Mouse (Mus musculus): ENCODE data around the gene Flot1. TPM values are rescaled to one million over a fixed set of nuclear protein-coding genes. Genes with fewer than 3 reads are reported as not detected.

Flot1 gene
- total and polyA plus RNA-seq, 2 experiments from 2014 or later, result 122 to 124 TPM

DNA sequence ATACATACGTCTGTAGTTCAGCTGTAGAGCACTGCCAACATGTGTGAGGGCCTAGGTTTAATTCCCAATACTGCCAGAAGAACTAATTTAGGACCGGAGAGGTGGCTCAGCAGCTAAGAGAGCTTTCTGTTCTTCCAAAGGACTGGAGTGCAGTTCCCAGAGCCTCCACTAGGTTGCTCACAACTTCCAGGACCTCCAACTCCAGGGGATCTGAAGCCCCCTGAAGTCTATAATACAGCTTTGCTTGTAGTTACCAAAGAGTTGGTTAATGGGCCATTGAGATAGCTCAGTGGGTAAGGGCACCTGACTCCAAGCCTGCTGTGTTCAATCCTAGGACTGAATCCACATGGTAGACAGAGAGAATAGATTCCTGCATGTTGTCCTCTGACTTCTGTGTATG, 40.6 kb upstream of the Flot1 start:
- Histone ChIP-seq H3K4me1 (ENCODE audit: insufficient read depth, low read length) (no peaks in the 10 kb centered on the region), H3K27me3 (ENCODE audit: insufficient read depth, low read length) (no peaks in the 10 kb centered on the region), H3K27ac (ENCODE audit: low read depth, low read length) (no peak overlapping the region), H3K9ac (replicated peaks; ENCODE audit: low read length, poor library complexity, severe bottlenecking) (no peak overlapping the region), H3K9me3 (ENCODE audit: low read length) (no peaks in the 10 kb centered on the region), H3K4me3 (ENCODE audit: low read depth, low read length) (no peak overlapping the region), H3K4me2 (ENCODE audit: low read depth, low read length, poor library complexity, severe bottlenecking) (no peak overlapping the region), H3K36me3 (ENCODE audit: insufficient read depth, low read length) (no peaks in the 10 kb centered on the region)
- DNase-seq (ENCODE audit: low spot score) (no peak), ATAC-seq (ENCODE audit: low FRiP score) (no peak)
- peak; percentile 36; the same call in 1 of the 2 replicates for TF ChIP-seq CTCF (IDR thresholded peaks at IDR 0.05)
- 76% methylated on average over 2 of the region's 2 CpGs for WGBS

- 89% methylated on average over 5 of the region's 5 CpGs for WGBS
- ATAC-seq (ENCODE audit: low FRiP score), result no peak
- no peaks in the 10 kb centered on the region for H3K9me3 ChIP-seq (ENCODE audit: low read length)
Measured at GRCm38 (mm10) chr17:35782924-35783323, 40.1 kb upstream of the Flot1 start.

DNA sequence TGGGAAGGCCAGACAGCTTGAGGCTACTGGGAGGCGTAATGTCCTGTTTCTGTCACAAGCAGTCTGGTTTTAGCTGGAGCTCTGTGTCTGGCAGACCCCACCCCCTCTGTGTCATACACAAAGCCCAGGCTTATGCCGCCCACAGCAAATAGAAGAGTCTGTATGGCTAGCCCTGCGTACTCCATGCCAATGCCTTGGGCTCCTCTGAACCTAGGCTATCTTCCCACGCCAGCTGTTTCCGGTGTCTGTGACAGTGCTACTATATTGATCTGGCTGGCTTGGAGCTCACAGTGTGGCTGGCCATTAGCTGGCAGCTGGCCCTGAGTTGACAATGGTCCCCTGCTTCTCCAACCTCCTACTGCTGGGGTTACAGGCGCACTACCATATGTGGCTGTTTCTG, 39.1 kb upstream of the Flot1 start:
- no peak overlapping the region for H3K4me3 ChIP-seq (ENCODE audit: low read depth, low read length)
- no peaks in the 10 kb centered on the region for H3K36me3 ChIP-seq (ENCODE audit: insufficient read depth, low read length)
- H3K9me3 ChIP-seq (ENCODE audit: low read length), result no peaks in the 10 kb centered on the region
- H3K4me2 ChIP-seq (ENCODE audit: low read depth, low read length, poor library complexity, severe bottlenecking), result no peak overlapping the region
- 72% methylated on average over 6 of the region's 6 CpGs for WGBS
- DNase-seq (ENCODE audit: low spot score) (peak; percentile 70), ATAC-seq (ENCODE audit: low FRiP score) (peak; percentile 76; the same call in 1 of the 2 replicates)
- H3K9ac ChIP-seq (replicated peaks; ENCODE audit: low read length, poor library complexity, severe bottlenecking), result no peak overlapping the region
- H3K27me3 ChIP-seq (ENCODE audit: insufficient read depth, low read length), result no peaks in the 10 kb centered on the region
- H3K27ac ChIP-seq (ENCODE audit: low read depth, low read length), result no peak overlapping the region
- H3K4me1 ChIP-seq (ENCODE audit: insufficient read depth, low read length), result no peaks in the 10 kb centered on the region
- TF ChIP-seq CTCF (IDR thresholded peaks at IDR 0.05), result no peak

More at GRCm38 (mm10) chr17:35782924-35783323, 40.1 kb upstream of the Flot1 start:
- no peak for TF ChIP-seq CTCF (IDR thresholded peaks at IDR 0.05)
- H3K4me1 ChIP-seq (ENCODE audit: insufficient read depth, low read length), result no peaks in the 10 kb centered on the region
- no peak overlapping the region for H3K4me3 ChIP-seq (ENCODE audit: low read depth, low read length)
- H3K4me2 ChIP-seq (ENCODE audit: low read depth, low read length, poor library complexity, severe bottlenecking), result no peak overlapping the region
- H3K36me3 ChIP-seq (ENCODE audit: insufficient read depth, low read length), result no peaks in the 10 kb centered on the region
- no peak overlapping the region for H3K9ac ChIP-seq (replicated peaks; ENCODE audit: low read length, poor library complexity, severe bottlenecking)
- no peak for DNase-seq (ENCODE audit: low spot score)
- no peak overlapping the region for H3K27ac ChIP-seq (ENCODE audit: low read depth, low read length)
- H3K27me3 ChIP-seq (ENCODE audit: insufficient read depth, low read length), result no peaks in the 10 kb centered on the region

DNA sequence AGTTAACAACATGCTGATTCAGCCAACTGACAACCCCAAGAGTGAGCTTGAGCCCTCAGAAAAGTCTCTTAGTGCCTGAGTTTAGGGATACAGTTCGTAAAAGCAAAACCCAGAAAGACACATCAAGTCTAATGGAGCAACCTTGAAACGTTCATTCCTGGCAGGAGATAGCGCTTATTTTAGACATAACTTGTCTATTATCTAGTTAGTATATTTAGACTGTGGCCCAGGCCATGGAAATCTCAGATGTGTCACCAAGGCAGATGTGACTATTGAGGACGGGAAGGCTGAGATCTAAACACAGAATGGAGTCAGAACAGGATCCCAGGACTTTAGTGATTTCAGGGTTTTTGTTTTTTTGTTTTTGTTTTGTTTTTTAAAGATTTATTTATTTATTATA, 37.9 kb upstream of the Flot1 start:
- DNase-seq (ENCODE audit: low spot score), result no peak
- TF ChIP-seq CTCF (IDR thresholded peaks at IDR 0.05), result no peak
- 92% methylated on average over 4 of the region's 4 CpGs for WGBS

GRCm38 (mm10) chr17:35787493-35787892, 35.5 kb upstream of the Flot1 start:
- no peaks in the 10 kb centered on the region for H3K9me3 ChIP-seq (ENCODE audit: low read length)

More for the DNA sequence above, 37.9 kb upstream of the Flot1 start:
- H3K27me3 ChIP-seq (ENCODE audit: insufficient read depth, low read length), result no peaks in the 10 kb centered on the region
- H3K9ac ChIP-seq (replicated peaks; ENCODE audit: low read length, poor library complexity, severe bottlenecking), result no peak overlapping the region
- H3K4me3 ChIP-seq (ENCODE audit: low read depth, low read length), result no peak overlapping the region
- no peak overlapping the region for H3K27ac ChIP-seq (ENCODE audit: low read depth, low read length)
- no peaks in the 10 kb centered on the region for H3K36me3 ChIP-seq (ENCODE audit: insufficient read depth, low read length)
- no peak overlapping the region for H3K4me2 ChIP-seq (ENCODE audit: low read depth, low read length, poor library complexity, severe bottlenecking)
- no peaks in the 10 kb centered on the region for H3K9me3 ChIP-seq (ENCODE audit: low read length)
- ATAC-seq (ENCODE audit: low FRiP score), result no peak
- no peaks in the 10 kb centered on the region for H3K4me1 ChIP-seq (ENCODE audit: insufficient read depth, low read length)

DNA sequence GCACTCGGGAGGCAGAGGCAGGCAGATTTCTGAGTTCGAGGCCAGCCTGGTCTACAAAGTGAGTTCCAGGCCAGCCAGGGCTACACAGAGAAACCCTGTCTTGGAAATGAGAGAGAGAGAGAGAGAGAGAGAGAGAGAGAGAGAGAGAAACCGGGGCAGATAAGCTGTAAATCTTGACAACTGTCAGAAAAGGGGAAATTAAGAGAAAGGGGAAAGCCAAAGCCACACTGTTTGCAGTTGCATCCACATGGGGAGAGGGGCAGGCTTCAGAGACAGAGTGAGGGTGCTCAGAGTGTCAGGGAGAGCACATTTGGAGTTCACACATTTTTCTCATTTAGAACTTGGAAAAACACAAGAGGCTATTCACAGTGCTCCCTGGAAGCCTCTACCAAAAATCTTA, 35.0 kb upstream of the Flot1 start:
- Histone ChIP-seq H3K27ac (ENCODE audit: low read depth, low read length) (no peak overlapping the region), H3K36me3 (ENCODE audit: insufficient read depth, low read length) (no peaks in the 10 kb centered on the region), H3K4me2 (ENCODE audit: low read depth, low read length, poor library complexity, severe bottlenecking) (no peak overlapping the region), H3K4me1 (ENCODE audit: insufficient read depth, low read length) (no peaks in the 10 kb centered on the region), H3K4me3 (ENCODE audit: low read depth, low read length) (no peak overlapping the region), H3K9me3 (ENCODE audit: low read length) (no peaks in the 10 kb centered on the region), H3K9ac (replicated peaks; ENCODE audit: low read length, poor library complexity, severe bottlenecking) (no peak overlapping the region), H3K27me3 (ENCODE audit: insufficient read depth, low read length) (no peaks in the 10 kb centered on the region)
- ATAC-seq (ENCODE audit: low FRiP score) (no peak), DNase-seq (ENCODE audit: low spot score) (no peak)
- 92% methylated on average over 3 of the region's 3 CpGs for WGBS
- TF ChIP-seq CTCF (IDR thresholded peaks at IDR 0.05), result no peak

More at GRCm38 (mm10) chr17:35787493-35787892, 35.5 kb upstream of the Flot1 start:
- no peak for TF ChIP-seq CTCF (IDR thresholded peaks at IDR 0.05)
- no peaks in the 10 kb centered on the region for H3K4me1 ChIP-seq (ENCODE audit: insufficient read depth, low read length)
- DNase-seq (ENCODE audit: low spot score), result no peak
- no peak for ATAC-seq (ENCODE audit: low FRiP score)
- no peak overlapping the region for H3K4me3 ChIP-seq (ENCODE audit: low read depth, low read length)
- no peak overlapping the region for H3K4me2 ChIP-seq (ENCODE audit: low read depth, low read length, poor library complexity, severe bottlenecking)
- no peaks in the 10 kb centered on the region for H3K36me3 ChIP-seq (ENCODE audit: insufficient read depth, low read length)
- H3K27me3 ChIP-seq (ENCODE audit: insufficient read depth, low read length), result no peaks in the 10 kb centered on the region
- no peak overlapping the region for H3K9ac ChIP-seq (replicated peaks; ENCODE audit: low read length, poor library complexity, severe bottlenecking)
- H3K27ac ChIP-seq (ENCODE audit: low read depth, low read length), result no peak overlapping the region
